Mouse (Mus musculus) stomach, postnatal 0 days (tissue): Measurements from ENCODE around the gene Cfap99. TPM values are rescaled to one million over a fixed set of nuclear protein-coding genes. Genes with fewer than 3 reads are reported as not detected.

Experiments
- ATAC-seq: fragments of 200-750 bp; cut with Nextera tagmentation; 2 replicates; pipeline ENCODE4 v1.8.0; 2017; ENCODE audit not compliant: low FRiP score, low TSS enrichment
- DNase-seq: peaks from one replicate; pipeline ENCODE4 v3.0.0-alpha.2; 2016; ENCODE audit warnings: low spot score
- H3K27ac ChIP-seq: fragments of 300-500 bp; sonication (generic); replicated peaks from 2 replicates; pipeline ENCODE4 v1.5.1; 2014; ENCODE audit warnings: mild to moderate bottlenecking, control low read depth
- H3K27me3 ChIP-seq: fragments of 300-500 bp; sonication (generic); 2 replicates; pipeline ENCODE4 v1.6.1; 2014; ENCODE audit warnings: low read length; ENCODE audit not compliant: control insufficient read depth, insufficient read depth
- H3K36me3 ChIP-seq: fragments of 300-500 bp; sonication (generic); 2 replicates; pipeline ENCODE4 v1.6.1; 2014; ENCODE audit warnings: low read length, mixed read lengths; ENCODE audit not compliant: control insufficient read depth, insufficient read depth
- H3K4me1 ChIP-seq: fragments of 300-500 bp; sonication (generic); replicated peaks from 2 replicates; pipeline ENCODE4 v1.6.1; 2014; ENCODE audit warnings: antibody characterized with exemption; ENCODE audit not compliant: control insufficient read depth, insufficient read depth
- H3K4me2 ChIP-seq: fragments of 300-500 bp; sonication (generic); replicated peaks from 2 replicates; pipeline ENCODE4 v1.6.1; 2014; ENCODE audit warnings: low read depth, mild to moderate bottlenecking, control low read depth, moderate library complexity
- H3K4me3 ChIP-seq: fragments of 300-500 bp; sonication (generic); 2 replicates; pipeline ENCODE4 v1.5.1; 2014; ENCODE audit warnings: low read depth, low read length, control low read depth
- H3K9ac ChIP-seq: fragments of 300-500 bp; sonication (generic); 2 replicates; pipeline ENCODE4 v1.6.1; 2014; ENCODE audit warnings: mild to moderate bottlenecking, low read length, control low read depth, mixed read lengths
- H3K9me3 ChIP-seq: fragments of 300-500 bp; sonication (generic); 2 replicates; pipeline ENCODE4 v1.6.1; 2016; ENCODE audit warnings: low read length; ENCODE audit not compliant: control insufficient read depth
- CTCF ChIP-seq: IDR thresholded peaks from 2 replicates; pipeline ENCODE4 v1.5.1; 2016; ENCODE audit warnings: antibody characterized with exemption, low read depth, mild to moderate bottlenecking, moderate library complexity
- EP300 ChIP-seq: optimal IDR thresholded peaks from 2 replicates; pipeline ENCODE3; 2016; ENCODE audit warnings: antibody characterized with exemption
- WGBS: fragments of 180-500 bp; shearing (Covaris S2); extraction: QIAGEN DNeasy Blood & Tissue Kit; methylation state at CpG from one replicate; pipeline ENCODE4 v1.1.7; 2014; 5-methylcytosine and 5-hydroxymethylcytosine counted together
- polyA plus RNA-seq: library from polyadenylated mRNA; unstranded; fragments of >200 nt; fragmentation: Nextera tagmentation; extraction: Ambion mirVana; gene quantifications from 2 replicates; pipeline ENCODE4 v1.2.1, GENCODE M21; 2015

The Cfap99 gene
- polyA plus RNA-seq, 1 experiment from 2014 or later = 0.04 TPM

DNA sequence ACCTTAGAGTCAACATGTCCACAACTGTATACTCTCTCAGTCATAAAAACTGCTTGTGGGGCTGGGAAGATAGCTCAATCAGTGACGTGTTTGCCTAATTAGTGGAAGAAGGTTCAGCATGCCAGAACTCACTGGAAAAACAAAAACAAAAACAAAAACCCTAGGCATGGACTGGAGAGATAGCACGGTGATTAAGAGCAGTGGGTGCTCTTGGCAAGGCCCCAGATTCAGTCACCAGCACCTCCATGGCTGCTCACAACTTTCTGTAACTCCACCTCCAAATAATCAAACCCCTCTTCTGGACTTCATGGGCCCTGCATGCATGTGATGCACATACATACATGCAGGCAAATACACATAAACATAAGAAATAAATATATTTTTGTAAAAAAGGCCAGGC lies 886 bp downstream of the Cfap99 start:
- 58% methylated on average over 2 of the region's 2 CpGs for WGBS
- H3K4me1 ChIP-seq = 0 out of 2 replicates have a peak, but pooled peaks cover 4% of the 10 kb centered on the region
- no peak overlapping the region for H3K4me3 ChIP-seq
- H3K9ac ChIP-seq = no peak overlapping the region
- ATAC-seq (no peak), DNase-seq (no peak)
- no peaks in the 10 kb centered on the region for H3K36me3 ChIP-seq
- H3K27ac ChIP-seq = no peak overlapping the region
- no peak overlapping the region for H3K4me2 ChIP-seq
- H3K9me3 ChIP-seq = no peaks in the 10 kb centered on the region
- peaks cover 4% of the 10 kb centered on the region for H3K27me3 ChIP-seq
- TF ChIP-seq EP300 (no peak), CTCF (no peak)

DNA sequence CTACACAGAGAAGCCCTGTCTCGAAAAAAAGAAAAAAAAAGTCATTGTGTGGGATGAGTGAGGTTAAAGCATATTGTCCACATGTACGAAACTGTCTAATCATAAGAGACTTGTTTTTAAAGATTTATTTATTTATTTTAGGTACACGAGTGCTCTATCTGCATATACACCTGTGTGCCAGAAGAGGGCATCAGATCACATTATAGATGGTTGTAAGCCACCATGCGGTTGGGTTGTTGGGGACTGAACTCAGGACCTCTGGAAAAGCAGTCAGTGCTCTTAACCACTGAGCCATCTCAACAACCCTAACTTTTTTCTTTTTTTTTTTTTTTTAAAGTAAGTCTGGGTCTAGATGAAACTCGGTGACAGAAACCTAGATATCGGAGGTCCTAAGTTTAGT lies 5.0 kb downstream of the Cfap99 start:
- H3K27ac ChIP-seq = no peak overlapping the region
- no peaks in the 10 kb centered on the region for H3K9me3 ChIP-seq
- TF ChIP-seq EP300 (no peak), CTCF (peak; percentile 46)
- no peak for DNase-seq
- no peak for ATAC-seq
- H3K27me3 ChIP-seq = no peaks in the 10 kb centered on the region
- no peaks in the 10 kb centered on the region for H3K36me3 ChIP-seq
- WGBS = 83% methylated on average over 6 of the region's 6 CpGs
- no peak overlapping the region for H3K4me3 ChIP-seq
- H3K4me2 ChIP-seq = no peak overlapping the region
- no peaks in the 10 kb centered on the region for H3K4me1 ChIP-seq
- no peak overlapping the region for H3K9ac ChIP-seq

DNA sequence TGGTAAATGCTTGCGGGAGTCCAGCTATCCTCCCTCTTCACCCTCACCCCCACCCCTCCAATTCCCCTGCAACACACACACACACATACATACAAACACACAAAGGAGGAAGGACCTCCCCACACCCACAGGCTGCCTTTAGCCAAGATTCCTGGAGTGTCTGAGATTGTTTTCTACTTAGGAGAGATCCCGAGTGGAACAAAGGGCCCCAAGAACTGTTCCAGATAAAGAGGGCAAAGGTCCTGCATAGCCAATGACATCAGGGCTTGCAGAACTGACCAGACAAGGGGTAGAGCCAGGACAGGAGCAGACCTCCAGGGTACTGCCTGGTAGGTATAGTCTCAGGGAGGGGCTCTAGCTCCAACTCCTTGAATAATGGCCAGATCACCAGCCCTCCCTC lies 6.3 kb downstream of the Cfap99 start:
- no peak overlapping the region for H3K27ac ChIP-seq
- no peaks in the 10 kb centered on the region for H3K36me3 ChIP-seq
- H3K27me3 ChIP-seq = no peaks in the 10 kb centered on the region
- H3K9ac ChIP-seq = no peak overlapping the region
- ATAC-seq (peak; percentile 57), DNase-seq (no peak)
- no peak overlapping the region for H3K4me2 ChIP-seq
- TF ChIP-seq CTCF = no peak
- no peak for TF ChIP-seq EP300
- H3K4me3 ChIP-seq = no peak overlapping the region
- WGBS = 32% methylated on average over 2 of the region's 2 CpGs
- no peaks in the 10 kb centered on the region for H3K9me3 ChIP-seq
- no peaks in the 10 kb centered on the region for H3K4me1 ChIP-seq

DNA sequence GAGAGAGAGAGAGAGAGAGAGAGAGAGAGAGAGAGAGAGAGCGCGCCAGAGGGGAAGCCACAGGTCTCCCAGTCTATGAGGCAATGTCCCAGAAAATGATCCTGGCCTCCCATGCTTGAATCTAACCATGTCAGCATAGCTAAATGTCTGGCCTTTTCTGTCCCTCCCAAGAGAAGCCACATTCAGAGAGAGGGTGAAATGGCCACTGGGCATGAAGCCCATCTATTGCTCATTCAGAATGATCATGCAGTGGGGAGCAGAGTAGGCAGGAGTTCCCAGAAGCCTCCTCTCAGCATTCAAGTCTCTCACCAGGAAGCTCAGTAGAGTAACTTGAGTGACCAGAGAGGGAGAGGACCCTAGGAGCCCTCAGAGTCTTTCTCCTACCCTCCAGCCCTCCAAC lies 6.7 kb downstream of the Cfap99 start:
- WGBS = 73% methylated on average over 2 of the region's 2 CpGs
- ATAC-seq = no peak
- DNase-seq = no peak
- H3K27me3 ChIP-seq = no peaks in the 10 kb centered on the region
- H3K27ac ChIP-seq = no peak overlapping the region
- no peak overlapping the region for H3K9ac ChIP-seq
- H3K4me1 ChIP-seq = no peaks in the 10 kb centered on the region
- no peak overlapping the region for H3K4me2 ChIP-seq
- no peaks in the 10 kb centered on the region for H3K36me3 ChIP-seq
- TF ChIP-seq EP300 (no peak), CTCF (no peak)
- H3K4me3 ChIP-seq = no peak overlapping the region
- no peaks in the 10 kb centered on the region for H3K9me3 ChIP-seq

DNA sequence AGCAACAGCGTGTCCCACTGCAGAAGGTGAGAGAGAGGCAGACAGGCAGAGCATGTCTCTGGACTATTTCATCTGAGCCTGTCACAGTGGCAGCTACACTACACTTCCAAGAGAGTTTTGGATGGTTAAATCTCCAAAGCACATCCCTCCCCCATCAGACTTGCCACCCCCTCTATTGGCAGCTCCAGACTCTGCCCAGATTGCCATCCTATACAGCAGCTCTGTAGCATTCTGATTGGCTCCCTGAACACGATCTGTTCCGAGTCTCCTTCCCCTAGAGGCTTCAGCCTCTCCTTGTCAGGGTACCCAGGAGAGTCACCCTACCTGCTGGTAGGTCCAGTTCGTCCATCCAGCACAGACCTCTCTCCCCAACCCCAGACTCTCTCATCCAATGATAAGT lies 9.7 kb downstream of the Cfap99 start:
- no peak for DNase-seq
- Histone ChIP-seq H3K4me1 (no peaks in the 10 kb centered on the region), H3K4me2 (no peak overlapping the region), H3K27ac (no peak overlapping the region), H3K4me3 (no peak overlapping the region), H3K36me3 (no peaks in the 10 kb centered on the region), H3K9ac (no peak overlapping the region), H3K27me3 (no peaks in the 10 kb centered on the region), H3K9me3 (no peaks in the 10 kb centered on the region)
- no peak for ATAC-seq
- TF ChIP-seq CTCF = no peak
- WGBS = 60% methylated on average over 4 of the region's 4 CpGs

DNA sequence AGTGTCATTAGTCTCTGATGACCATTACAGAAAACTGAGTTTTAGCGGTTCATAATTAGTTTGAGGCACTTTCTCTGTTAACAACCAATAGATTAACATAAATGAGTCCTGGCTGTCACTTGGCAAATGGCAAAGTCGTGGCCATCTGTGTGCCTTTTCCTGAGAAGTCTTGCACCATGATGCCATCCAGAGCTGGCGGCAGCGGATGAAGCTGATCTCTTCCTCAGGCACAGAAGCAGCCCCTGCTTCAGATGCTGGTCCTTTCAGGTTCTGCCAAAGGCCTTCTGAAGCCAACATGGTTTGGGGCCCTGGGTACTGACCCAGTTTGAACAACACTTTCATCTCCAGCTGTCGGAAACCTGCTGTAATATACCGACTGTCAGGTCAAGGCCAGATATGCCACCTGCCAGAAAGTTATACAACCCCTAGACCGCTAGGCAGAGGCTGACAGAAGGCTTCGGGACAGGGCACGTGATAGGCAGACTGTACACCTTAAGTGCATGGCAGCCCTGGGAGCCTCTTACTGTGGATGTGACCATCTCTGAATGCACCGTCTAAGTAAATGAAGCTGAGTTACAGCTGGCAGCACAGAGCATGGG lies 10.6 kb downstream of the Cfap99 start:
- no peaks in the 10 kb centered on the region for H3K27me3 ChIP-seq
- H3K36me3 ChIP-seq = no peaks in the 10 kb centered on the region
- no peak for TF ChIP-seq EP300
- no peak for TF ChIP-seq CTCF
- no peak overlapping the region for H3K27ac ChIP-seq
- no peak overlapping the region for H3K4me3 ChIP-seq
- no peaks in the 10 kb centered on the region for H3K9me3 ChIP-seq
- 82% methylated on average over 10 of the region's 10 CpGs for WGBS
- no peaks in the 10 kb centered on the region for H3K4me1 ChIP-seq
- H3K4me2 ChIP-seq = no peak overlapping the region
- ATAC-seq (no peak), DNase-seq (no peak)
- no peak overlapping the region for H3K9ac ChIP-seq
